Mouse (Mus musculus) intestine, embryonic 14.5 days (tissue): Measurements from ENCODE around the gene Hoxc12. TPM values are rescaled to one million over a fixed set of nuclear protein-coding genes. Genes with fewer than 3 reads are reported as not detected.

Source experiments
- ATAC-seq: fragments of 200-750 bp; cut with Nextera tagmentation; replicated peaks from 2 replicates; pipeline ENCODE4 v1.8.0; 2017; ENCODE audit warnings: low read depth, moderate number of reproducible peaks, moderate TSS enrichment, moderate library complexity; ENCODE audit not compliant: low FRiP score, low TSS enrichment
- DNase-seq: peaks from one replicate; pipeline ENCODE4 v3.0.0-alpha.2; 2018; ENCODE audit warnings: low spot score
- H3K27ac ChIP-seq: fragments of 300-500 bp; sonication (generic); 2 replicates; pipeline ENCODE4 v1.5.1; 2014; ENCODE audit warnings: low read depth, mild to moderate bottlenecking, control low read depth
- H3K27me3 ChIP-seq: fragments of 300-500 bp; sonication (generic); replicated peaks from 2 replicates; pipeline ENCODE4 v1.6.1; 2014; ENCODE audit warnings: low read length, control low read depth; ENCODE audit not compliant: control insufficient read depth, insufficient read depth
- H3K36me3 ChIP-seq: fragments of 300-500 bp; sonication (generic); 2 replicates; pipeline ENCODE4 v1.6.1; 2014; ENCODE audit warnings: low read length, control low read depth; ENCODE audit not compliant: control insufficient read depth, insufficient read depth
- H3K4me1 ChIP-seq: fragments of 300-500 bp; sonication (generic); replicated peaks from 2 replicates; pipeline ENCODE4 v1.6.1; 2014; ENCODE audit warnings: low read length, control low read depth, mixed read lengths; ENCODE audit not compliant: control insufficient read depth, insufficient read depth
- H3K4me2 ChIP-seq: fragments of 300-500 bp; sonication (generic); 2 replicates; pipeline ENCODE4 v1.6.1; 2014; ENCODE audit warnings: low read length
- H3K4me3 ChIP-seq: fragments of 300-500 bp; sonication (generic); 2 replicates; pipeline ENCODE4 v1.5.1; 2014; ENCODE audit warnings: low read depth, low read length, control low read depth, mixed read lengths
- H3K9ac ChIP-seq: fragments of 300-500 bp; sonication (generic); 2 replicates; pipeline ENCODE4 v1.6.1; 2014; ENCODE audit warnings: mild to moderate bottlenecking, low read length
- H3K9me3 ChIP-seq: fragments of 300-500 bp; sonication (generic); 2 replicates; pipeline ENCODE4 v1.6.1; 2016; ENCODE audit warnings: low read length, control low read depth; ENCODE audit not compliant: control insufficient read depth
- WGBS: fragments of 180-500 bp; shearing (Covaris S2); extraction: QIAGEN DNeasy Blood & Tissue Kit; methylation state at CpG from one replicate; pipeline ENCODE4 v1.1.7; 2014; 5-methylcytosine and 5-hydroxymethylcytosine counted together
- polyA plus RNA-seq: library from polyadenylated mRNA; unstranded; fragments of >200 nt; fragmentation: Nextera tagmentation; extraction: Ambion mirVana; gene quantifications from 2 replicates; pipeline ENCODE4 v1.2.1, GENCODE M21; 2014

The Hoxc12 gene
- polyA plus RNA-seq, 1 experiment from 2014 or later = not detected

DNA sequence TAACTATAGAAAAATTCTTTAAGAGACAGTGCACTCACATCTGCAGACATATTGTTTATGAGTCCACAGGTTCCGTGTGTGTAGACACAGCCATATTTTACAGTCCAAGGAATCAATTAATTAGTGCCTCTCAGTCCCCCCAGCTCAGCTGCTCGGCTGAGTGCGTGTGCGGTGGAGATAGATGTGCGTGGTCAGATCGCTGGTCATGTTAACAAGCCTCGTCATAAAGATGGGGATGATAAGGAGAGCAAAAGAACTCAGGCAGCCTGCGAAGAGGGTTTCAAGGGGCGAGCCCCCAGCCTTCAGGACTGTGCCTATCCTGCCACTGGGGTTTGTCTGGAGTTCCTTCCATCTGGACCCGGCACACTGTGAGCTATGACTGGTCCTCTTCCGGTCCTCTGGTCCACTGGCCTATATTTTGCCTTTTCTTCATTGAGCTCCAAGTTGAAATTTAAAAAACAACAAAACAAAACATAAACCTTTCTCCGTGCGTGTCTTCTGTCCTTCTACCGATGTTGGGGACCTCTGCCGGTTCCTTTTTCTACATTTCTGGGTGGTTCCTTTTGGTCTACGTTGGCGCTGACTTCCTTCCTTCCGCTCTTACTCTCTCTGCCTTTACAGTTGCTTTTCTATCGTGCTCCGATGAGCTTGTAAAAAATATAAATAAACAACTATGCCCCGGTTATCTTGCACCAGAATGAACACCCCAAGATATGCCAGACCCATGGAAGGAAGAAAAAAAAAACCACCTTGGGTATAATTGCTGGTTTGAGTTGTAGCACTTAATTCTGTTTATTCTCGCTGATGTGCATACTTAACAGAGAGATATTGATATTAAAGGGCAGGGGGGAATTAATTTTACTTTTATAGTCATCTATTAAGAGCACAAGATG, 8.9 kb downstream of the Hoxc12 start:
- H3K27me3 ChIP-seq = peaks cover 100% of the 10 kb centered on the region
- H3K4me3 ChIP-seq = no peak overlapping the region
- H3K9me3 ChIP-seq = no peaks in the 10 kb centered on the region
- DNase-seq (no peak), ATAC-seq (no peak)
- H3K36me3 ChIP-seq = no peaks in the 10 kb centered on the region
- H3K4me2 ChIP-seq = no peak overlapping the region
- WGBS = 13% methylated on average over 22 of the region's 22 CpGs
- no peak overlapping the region for H3K9ac ChIP-seq
- no peak overlapping the region for H3K27ac ChIP-seq
- no peaks in the 10 kb centered on the region for H3K4me1 ChIP-seq

DNA sequence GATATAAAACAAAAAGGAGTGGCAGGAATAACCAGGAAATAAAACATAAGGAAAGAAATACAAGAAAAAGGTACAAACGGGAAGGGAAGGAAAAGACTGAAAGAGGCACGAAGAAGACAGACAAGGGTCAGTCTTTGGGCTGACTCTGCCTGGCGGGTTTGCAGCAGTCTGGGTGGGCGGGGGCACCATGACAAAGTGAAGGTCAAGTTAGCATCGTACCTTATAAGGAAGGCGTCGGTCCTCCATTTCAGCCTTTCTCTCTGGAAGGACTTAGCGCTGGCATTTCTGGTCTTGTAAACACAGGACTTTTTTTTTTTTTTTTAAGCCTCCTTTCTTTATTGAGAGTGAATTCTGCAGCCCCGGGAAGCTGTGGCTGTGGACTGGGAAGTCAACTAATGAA, 10.7 kb downstream of the Hoxc12 start:
- ATAC-seq = no peak
- Histone ChIP-seq H3K4me1 (no peaks in the 10 kb centered on the region), H3K4me3 (no peak overlapping the region), H3K36me3 (no peaks in the 10 kb centered on the region), H3K9me3 (no peaks in the 10 kb centered on the region), H3K27me3 (peaks cover 100% of the 10 kb centered on the region), H3K27ac (no peak overlapping the region), H3K9ac (no peak overlapping the region), H3K4me2 (no peak overlapping the region)
- no peak for DNase-seq
- WGBS = 2% methylated on average over 9 of the region's 9 CpGs

DNA sequence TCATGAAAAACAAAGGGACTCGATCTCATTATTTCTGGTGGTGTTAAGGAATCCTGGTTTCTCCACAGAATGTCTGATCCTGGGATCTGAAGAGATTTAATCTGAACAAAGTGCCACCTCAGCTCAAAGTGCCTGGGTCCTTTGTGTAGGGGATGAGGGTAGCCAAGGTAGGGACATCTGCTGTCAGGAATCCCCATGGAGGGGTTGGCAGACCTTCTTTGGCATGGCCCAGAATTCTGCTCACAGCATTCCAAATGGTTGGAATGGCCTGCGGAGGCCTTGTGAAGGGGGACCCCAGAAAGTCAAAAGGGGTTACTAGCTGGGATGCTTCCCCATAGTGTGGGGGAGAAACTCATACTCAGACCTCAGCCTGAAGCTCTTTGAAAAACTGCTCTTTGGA, 12.3 kb downstream of the Hoxc12 start:
- peaks cover 100% of the 10 kb centered on the region for H3K27me3 ChIP-seq
- ATAC-seq = no peak
- DNase-seq = no peak
- H3K4me3 ChIP-seq = no peak overlapping the region
- no peaks in the 10 kb centered on the region for H3K4me1 ChIP-seq
- no peak overlapping the region for H3K9ac ChIP-seq
- H3K27ac ChIP-seq = no peak overlapping the region
- H3K9me3 ChIP-seq = no peaks in the 10 kb centered on the region
- no peaks in the 10 kb centered on the region for H3K36me3 ChIP-seq
- no peak overlapping the region for H3K4me2 ChIP-seq
- 15% methylated on average over 2 of the region's 2 CpGs for WGBS

DNA sequence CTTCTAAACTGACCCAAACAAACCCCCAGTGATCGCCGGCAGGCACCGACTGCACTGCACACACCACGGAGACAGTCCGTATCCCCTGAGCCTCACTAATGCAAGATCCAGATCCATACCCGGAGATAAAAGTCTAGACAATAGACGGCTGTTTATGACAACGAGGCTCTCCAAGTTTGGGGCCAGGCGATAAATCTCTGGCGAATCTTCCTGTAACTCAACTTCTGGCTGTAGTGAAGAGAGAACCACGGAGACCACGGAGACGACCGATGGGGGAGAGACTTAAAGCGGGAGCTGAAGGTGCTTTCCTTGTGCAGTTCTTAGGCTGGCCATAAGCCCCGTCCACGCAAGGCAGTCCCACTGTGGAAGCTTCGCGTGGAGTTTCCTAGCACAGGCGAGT, 13.1 kb downstream of the Hoxc12 start:
- Histone ChIP-seq H3K4me3 (no peak overlapping the region), H3K36me3 (no peaks in the 10 kb centered on the region), H3K9ac (no peak overlapping the region), H3K27ac (no peak overlapping the region), H3K4me1 (no peaks in the 10 kb centered on the region), H3K4me2 (no peak overlapping the region), H3K9me3 (no peaks in the 10 kb centered on the region), H3K27me3 (peaks cover 100% of the 10 kb centered on the region)
- ATAC-seq (no peak), DNase-seq (peak; percentile 73)
- WGBS = 2% methylated on average over 20 of the region's 20 CpGs

DNA sequence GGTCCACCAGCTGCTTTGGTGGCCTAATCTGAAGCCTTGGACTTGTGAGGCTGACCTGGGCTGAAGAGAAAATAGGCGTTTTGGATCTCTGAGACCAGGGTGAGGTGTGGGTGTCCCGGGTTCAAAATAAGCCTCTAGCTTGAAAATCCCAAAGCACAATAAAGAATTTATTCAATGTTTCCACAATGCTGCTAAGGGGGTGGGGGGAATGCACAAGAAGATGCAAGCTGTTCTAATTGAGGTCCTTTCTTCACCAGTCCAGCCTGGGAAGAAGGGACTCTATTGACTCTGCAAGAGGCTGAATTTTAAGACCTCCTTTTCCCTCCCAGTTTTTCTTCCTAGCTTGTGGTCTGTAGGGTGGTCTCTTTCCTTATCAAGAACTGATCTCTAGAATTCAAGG, 14.3 kb downstream of the Hoxc12 start:
- DNase-seq (no peak), ATAC-seq (no peak)
- H3K27ac ChIP-seq = no peak overlapping the region
- H3K4me2 ChIP-seq = no peak overlapping the region
- H3K4me3 ChIP-seq = no peak overlapping the region
- H3K36me3 ChIP-seq = no peaks in the 10 kb centered on the region
- WGBS = 16% methylated on average over 2 of the region's 2 CpGs
- H3K27me3 ChIP-seq = peaks cover 100% of the 10 kb centered on the region
- H3K9ac ChIP-seq = no peak overlapping the region
- H3K9me3 ChIP-seq = no peaks in the 10 kb centered on the region
- no peaks in the 10 kb centered on the region for H3K4me1 ChIP-seq

DNA sequence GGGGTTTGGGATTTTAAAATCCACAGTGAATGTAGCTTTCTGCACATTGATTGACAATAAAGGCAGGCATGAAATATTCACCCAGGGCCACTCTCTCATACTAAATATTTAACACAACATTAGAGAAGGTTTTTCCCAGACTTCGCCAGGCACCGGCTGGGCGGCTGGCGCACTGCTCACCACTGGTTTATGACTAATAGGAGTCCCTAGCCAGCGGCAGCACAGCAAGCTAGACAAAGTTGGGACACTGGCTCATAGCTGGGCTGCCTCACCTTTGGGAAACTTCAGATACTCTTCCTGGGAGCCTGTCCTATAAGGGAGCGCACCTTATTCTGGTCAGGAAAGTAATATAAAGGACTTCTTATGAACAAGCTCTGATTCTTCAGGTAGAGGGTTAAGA, 17.0 kb downstream of the Hoxc12 start:
- Histone ChIP-seq H3K27me3 (peaks cover 100% of the 10 kb centered on the region), H3K36me3 (no peaks in the 10 kb centered on the region), H3K4me3 (no peak overlapping the region), H3K27ac (no peak overlapping the region), H3K4me1 (no peaks in the 10 kb centered on the region), H3K9me3 (no peaks in the 10 kb centered on the region), H3K9ac (no peak overlapping the region), H3K4me2 (no peak overlapping the region)
- WGBS = 6% methylated on average over 6 of the region's 6 CpGs
- ATAC-seq (no peak), DNase-seq (no peak)

DNA sequence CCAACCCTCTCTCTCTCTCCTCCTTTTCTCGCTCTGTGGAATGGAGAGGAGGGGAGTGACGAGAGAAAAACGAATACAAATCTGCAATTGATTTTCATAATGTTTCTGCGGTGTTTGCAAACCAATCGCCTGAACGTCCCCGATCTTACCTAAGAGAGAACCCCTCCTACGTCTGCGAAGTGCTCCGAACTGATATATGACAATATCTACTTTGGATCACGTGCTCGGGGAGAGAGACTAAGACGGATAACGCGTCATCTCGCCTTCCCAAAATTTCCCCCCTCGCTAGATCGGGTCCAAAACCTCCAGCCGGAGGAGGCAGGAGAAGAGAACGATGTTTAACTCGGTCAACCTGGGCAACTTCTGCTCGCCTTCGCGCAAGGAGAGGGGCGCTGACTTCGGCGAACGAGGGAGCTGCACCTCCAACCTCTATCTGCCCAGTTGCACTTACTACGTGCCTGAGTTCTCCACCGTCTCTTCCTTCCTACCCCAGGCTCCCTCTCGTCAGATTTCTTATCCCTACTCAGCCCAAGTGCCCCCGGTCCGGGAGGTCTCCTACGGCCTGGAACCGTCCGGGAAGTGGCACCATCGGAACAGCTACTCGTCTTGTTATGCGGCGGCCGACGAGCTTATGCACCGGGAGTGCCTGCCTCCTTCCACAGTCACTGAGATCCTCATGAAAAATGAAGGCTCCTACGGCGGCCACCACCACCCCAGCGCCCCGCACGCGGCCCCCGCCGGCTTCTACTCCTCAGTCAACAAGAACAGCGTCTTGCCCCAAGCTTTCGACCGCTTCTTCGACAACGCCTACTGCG, 17.8 kb downstream of the Hoxc12 start, which contains the start of gene Hoxc11:
TSS of gene Hoxc11 (plus strand) at position 236 of the 815 bp plus-strand sequence.
- Histone ChIP-seq H3K4me1 (no peaks in the 10 kb centered on the region), H3K9me3 (no peaks in the 10 kb centered on the region), H3K4me3 (peak within 1 kb of the TSS; percentile 8; the same call in 1 of the 2 replicates), H3K27ac (no peak within 1 kb of the TSS), H3K27me3 (peaks cover 100% of the 10 kb centered on the region), H3K4me2 (no peak within 1 kb of the TSS), H3K9ac (no peak within 1 kb of the TSS), H3K36me3 (no peaks in the 10 kb centered on the region)
- 1% methylated on average over 57 of the region's 57 CpGs for WGBS
- ATAC-seq (no peak), DNase-seq (peak; percentile 80)

DNA sequence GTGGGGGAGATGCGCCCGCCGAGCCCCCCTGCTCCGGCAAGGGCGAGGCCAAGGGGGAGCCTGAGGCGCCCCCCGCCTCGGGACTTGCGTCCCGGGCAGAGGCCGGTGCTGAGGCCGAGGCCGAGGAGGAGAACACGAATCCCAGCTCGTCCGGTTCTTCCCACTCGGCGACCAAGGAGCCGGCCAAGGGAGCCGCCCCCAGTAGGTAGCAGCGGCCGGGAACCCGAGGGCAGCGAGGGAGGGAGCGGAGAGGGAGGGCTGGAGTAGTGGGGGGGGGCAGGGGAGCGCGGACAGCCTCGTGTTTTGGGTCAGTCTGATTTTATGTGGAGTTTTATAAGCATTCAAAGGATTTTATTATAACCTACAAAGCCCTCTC, 18.4 kb downstream of the Hoxc12 start:
- WGBS = 1% methylated on average over 27 of the region's 28 CpGs
- H3K9me3 ChIP-seq = no peaks in the 10 kb centered on the region
- no peaks in the 10 kb centered on the region for H3K36me3 ChIP-seq
- 0 out of 2 replicates have a peak, but pooled peaks cover 1% of the 10 kb centered on the region for H3K4me1 ChIP-seq
- no peak overlapping the region for H3K27ac ChIP-seq
- H3K9ac ChIP-seq = no peak overlapping the region
- H3K4me3 ChIP-seq = peak overlapping the region; percentile 8; the same call in 1 of the 2 replicates
- ATAC-seq (no peak), DNase-seq (no peak)
- no peak overlapping the region for H3K4me2 ChIP-seq
- peaks cover 100% of the 10 kb centered on the region for H3K27me3 ChIP-seq
